Mouse (Mus musculus): ENCODE results near the gene Gm17416.

- TF ChIP-seq POLR2A (IDR thresholded peaks at IDR 0.05; ENCODE audit: borderline replicate concordance, extremely low read depth, insufficient read depth, insufficient read length, poor library complexity, severe bottlenecking): no peak
- TF ChIP-seq CTCF (IDR thresholded peaks at IDR 0.05; ENCODE audit: borderline replicate concordance, extremely low read depth, insufficient read depth, insufficient read length): no peak
These were observed 30.2 kb downstream of the Gm17416 start, which contains the start of gene Defb45 for GRCm38 (mm10) chr2:152599299-152599698.
